Mouse (Mus musculus) hematopoietic multipotent progenitor cell, adult 10-12 weeks (in vitro differentiated cells): ENCODE measurements around the gene Hsd17b13. TPM values are rescaled to one million over a fixed set of nuclear protein-coding genes. Genes with fewer than 3 reads are reported as not detected.

Experiments used
- polyA plus RNA-seq: library from polyadenylated mRNA; stranded (reverse); fragments of >175 nt; gene quantifications from 2 replicates; pipeline ENCODE4 v1.2.3, GENCODE M21; 2012; ENCODE audit warnings: low replicate concordance

Hsd17b13 gene
- polyA plus RNA-seq = not detected in 2 replicates

GRCm38 (mm10) chr5:103977297-103977696 lies at the start of gene Hsd17b13:
TSS of gene Hsd17b13 (minus strand) at chr5:103977410.

GRCm38 (mm10) chr5:104021597-104022378 lies 44.6 kb upstream of the Hsd17b13 start, which contains the start of gene Hsd17b11:
TSS of gene Hsd17b11 (minus strand) at chr5:104021919.

GRCm38 (mm10) chr5:103910748-103911409 lies 66.3 kb downstream of the Hsd17b13 start, which contains the start of gene Klhl8:
TSS of gene Klhl8 (minus strand) at chr5:103911259.

Other genes starting within 250 kb of the Hsd17b13 start
- gene Klhl8, start 66.2 kb downstream of the Hsd17b13 start, polyA plus RNA-seq = 0.14 and 0.34 TPM in 2 replicates
- gene Hsd17b11, start 44.5 kb upstream of the Hsd17b13 start, polyA plus RNA-seq = 6.0 and 7.1 TPM in 2 replicates
- 79.8 and 101 TPM in 2 replicates for gene Nudt9, start 68.9 kb upstream of the Hsd17b13 start, polyA plus RNA-seq
- gene Gm17660, start 100.2 kb upstream of the Hsd17b13 start, polyA plus RNA-seq = not detected in 2 replicates
- gene Sparcl1, start 136.3 kb upstream of the Hsd17b13 start, polyA plus RNA-seq = 0.57 TPM in 1 of 2 replicates, not detected in the other
- gene Dspp, start 193.3 kb upstream of the Hsd17b13 start, polyA plus RNA-seq = not detected in 2 replicates
- gene Dmp1, start 225.2 kb upstream of the Hsd17b13 start, polyA plus RNA-seq = not detected in 2 replicates